In genomic region chr4:138429778-138430177, GRCm38 (mm10) we compare ENCODE assay signal across 10 mouse cellular contexts. TPM values are rescaled to one million over a fixed set of nuclear protein-coding genes. Genes with fewer than 3 reads are reported as not detected.
DNase-seq lines count a peak whose midpoint lies in the region; ATAC-seq lines count a peak whose summit lies in the region.
"Had no signal": no experiment of that assay in that cellular context is flagged by ENCODE, and none has a peak within 500 bp of the region (broad histone marks: within the 10 kb centered on the region; RNA-seq: fewer than 3 reads in every experiment).

No protein-coding gene starts in this region.

- no peaks in the 10 kb centered on the region for H3K9me3 ChIP-seq in forebrain, embryonic 13.5 days (replicated peaks)
- H3K9me3 ChIP-seq: lung, embryonic 15.5 days had no signal

- H3K27me3 ChIP-seq in forebrain, embryonic 13.5 days = peaks cover 9% of the 10 kb centered on the region
- H3K27me3 ChIP-seq: Patski had no signal

- H3K4me3 ChIP-seq in forebrain, embryonic 13.5 days = no peak overlapping the region
- H3K4me3 ChIP-seq: lung, embryonic 15.5 days had no signal

- H3K4me1 ChIP-seq in forebrain, embryonic 13.5 days = 0 out of 2 replicates have a peak, but pooled peaks cover 9% of the 10 kb centered on the region

- no peak for ATAC-seq in forebrain, embryonic 13.5 days
- ATAC-seq: Patski had no signal

- H3K27ac ChIP-seq in forebrain, embryonic 13.5 days = no peak overlapping the region
- H3K27ac ChIP-seq: lung, embryonic 15.5 days had no signal

- no peaks in the 10 kb centered on the region for H3K36me3 ChIP-seq in forebrain, embryonic 13.5 days (ENCODE audit: poor library complexity, severe bottlenecking)
- H3K36me3 ChIP-seq: lung, embryonic 15.5 days had no signal

- DNase-seq in cerebellum, postnatal 10 days = peak; percentile 79 to 84
- no peak for DNase-seq in cerebellum, adult 9-10 months
- DNase-seq in left cerebral cortex, postnatal 4 days = peak; percentile 68
- DNase-seq in left cerebral cortex, adult 11 months (ENCODE audit: low spot score) = no peak
- DNase-seq in ZHBTc4 (ENCODE audit: low read depth, low spot score) = peak; percentile 70
- DNase-seq in lung, postnatal 36 days = peak; percentile 38
- no peak for DNase-seq in urinary bladder, adult 2 months (ENCODE audit: low spot score)

- no peak overlapping the region for H3K9ac ChIP-seq in forebrain, embryonic 13.5 days
- H3K9ac ChIP-seq: lung, embryonic 15.5 days had no signal

- H3K4me2 ChIP-seq in forebrain, embryonic 13.5 days = no peak overlapping the region
- H3K4me2 ChIP-seq: lung, embryonic 15.5 days had no signal

- WGBS in forebrain, embryonic 13.5 days = 50% methylated on average over 3 of the region's 3 CpGs

- intact Hi-C loops in left cerebral cortex, postnatal 4 days (cut with DNase I) = loop anchor here (5.0 kb wide), 1 partner anchor 52 kb away; no protein-coding TSS in a partner anchor

RNA-seq across cellular contexts. Expression of gene Mul1, which starts 4.7 kb away (rescaled TPM):
- total RNA-seq in left cerebral cortex, postnatal 4 days (2021) = 10 to 100 TPM; 35.4 to 35.8 TPM
- 18.6 and 19.2 TPM in 2 replicates for polyA plus RNA-seq in forebrain, embryonic 13.5 days (2015; fragmentation: Nextera tagmentation; extraction: Ambion mirVana)
- 12.9 and 17.8 TPM in 2 replicates for polyA plus RNA-seq in urinary bladder, adult 2 months (2012; rRNA removed)

RNA-seq across cellular contexts. Expression of gene Camk2n1, which starts 24.3 kb away (rescaled TPM):
- total RNA-seq in left cerebral cortex, postnatal 4 days (2021) = 100 to 1,000 TPM; 106 to 110 TPM
- polyA plus RNA-seq in forebrain, embryonic 13.5 days (2015; fragmentation: Nextera tagmentation; extraction: Ambion mirVana) = 6.6 and 6.9 TPM in 2 replicates
- polyA plus RNA-seq in urinary bladder, adult 2 months (2012; rRNA removed) = 20.1 and 23.5 TPM in 2 replicates

RNA-seq across cellular contexts. Expression of gene Fam43b, which starts 33.5 kb away (rescaled TPM):
- total RNA-seq in left cerebral cortex, postnatal 4 days (2021) = 10 to 100 TPM; 27.7 to 30.6 TPM
- polyA plus RNA-seq in forebrain, embryonic 13.5 days (2015; fragmentation: Nextera tagmentation; extraction: Ambion mirVana) = 0.84 and 0.96 TPM in 2 replicates
- polyA plus RNA-seq in urinary bladder, adult 2 months (2012; rRNA removed) = 0.04 TPM in 1 of 2 replicates, not detected in the other
- polyA plus RNA-seq: lung, embryonic 15.5 days; Patski had no signal

Comparison
In these comparisons a context has a peak if more than half of its experiments do, and no peak if none do; other contexts are left out.
1. DNase-seq: peak in cerebellum, postnatal 10 days (2 of 2), left cerebral cortex, postnatal 4 days (single experiment), ZHBTc4 (single experiment) and lung, postnatal 36 days (single experiment); none in cerebellum, adult 9-10 months (single experiment), left cerebral cortex, adult 11 months (single experiment) and urinary bladder, adult 2 months (single experiment).